Mouse (Mus musculus) kidney, embryonic 14.5 days (tissue): ENCODE results near the gene Gm21304. TPM values are rescaled to one million over a fixed set of nuclear protein-coding genes. Genes with fewer than 3 reads are reported as not detected.
"Not testable (repeated sequence)": the region's sequence is repeated elsewhere in the genome, so short reads cannot be mapped to it uniquely, and the experiment has no call there.

Experiments used
- ATAC-seq: fragments of 200-750 bp; cut with Nextera tagmentation; 2 replicates; pipeline ENCODE4 v1.8.0; 2017; ENCODE audit warnings: moderate number of reproducible peaks, mild to moderate bottlenecking, moderate TSS enrichment, moderate library complexity; ENCODE audit not compliant: low FRiP score, low TSS enrichment
- H3K27ac ChIP-seq: fragments of 300-500 bp; sonication (generic); 2 replicates; pipeline ENCODE4 v1.5.1; 2014; ENCODE audit warnings: low read depth, mild to moderate bottlenecking, low read length, moderate library complexity, mixed read lengths
- H3K27me3 ChIP-seq: fragments of 300-500 bp; sonication (generic); 2 replicates; pipeline ENCODE4 v1.6.1; 2014; ENCODE audit warnings: mild to moderate bottlenecking, low read length; ENCODE audit not compliant: control insufficient read depth, insufficient read depth
- H3K36me3 ChIP-seq: fragments of 300-500 bp; sonication (generic); 2 replicates; pipeline ENCODE4 v1.6.1; 2014; ENCODE audit warnings: low read length, mixed read lengths; ENCODE audit not compliant: control insufficient read depth, insufficient read depth
- H3K4me1 ChIP-seq: fragments of 300-500 bp; sonication (generic); 2 replicates; pipeline ENCODE4 v1.6.1; 2014; ENCODE audit warnings: low read length, mixed read lengths; ENCODE audit not compliant: control insufficient read depth, insufficient read depth
- H3K4me2 ChIP-seq: fragments of 300-500 bp; sonication (generic); replicated peaks from 2 replicates; pipeline ENCODE4 v1.6.1; 2014; ENCODE audit warnings: low read depth, mild to moderate bottlenecking, low read length
- H3K4me3 ChIP-seq: fragments of 300-500 bp; sonication (generic); 2 replicates; pipeline ENCODE4 v1.5.1; 2014; ENCODE audit warnings: mild to moderate bottlenecking, low read length
- H3K9ac ChIP-seq: fragments of 300-500 bp; sonication (generic); 2 replicates; pipeline ENCODE4 v1.6.1; 2014; ENCODE audit warnings: low read depth, mild to moderate bottlenecking, low read length, moderate library complexity
- H3K9me3 ChIP-seq: fragments of 300-500 bp; sonication (generic); 2 replicates; pipeline ENCODE4 v1.6.1; 2016; ENCODE audit warnings: low read length; ENCODE audit not compliant: control insufficient read depth
- WGBS: fragments of 180-500 bp; shearing (Covaris S2); extraction: QIAGEN DNeasy Blood & Tissue Kit; methylation state at CpG from one replicate; pipeline ENCODE4 v1.1.7; 2014; 5-methylcytosine and 5-hydroxymethylcytosine counted together
- polyA plus RNA-seq: library from polyadenylated mRNA; unstranded; fragments of >200 nt; fragmentation: Nextera tagmentation; extraction: Ambion mirVana; gene quantifications from 2 replicates; pipeline ENCODE4 v1.2.1, GENCODE M21; 2014

Gm21304 gene
- polyA plus RNA-seq: not detected in 2 replicates

DNA sequence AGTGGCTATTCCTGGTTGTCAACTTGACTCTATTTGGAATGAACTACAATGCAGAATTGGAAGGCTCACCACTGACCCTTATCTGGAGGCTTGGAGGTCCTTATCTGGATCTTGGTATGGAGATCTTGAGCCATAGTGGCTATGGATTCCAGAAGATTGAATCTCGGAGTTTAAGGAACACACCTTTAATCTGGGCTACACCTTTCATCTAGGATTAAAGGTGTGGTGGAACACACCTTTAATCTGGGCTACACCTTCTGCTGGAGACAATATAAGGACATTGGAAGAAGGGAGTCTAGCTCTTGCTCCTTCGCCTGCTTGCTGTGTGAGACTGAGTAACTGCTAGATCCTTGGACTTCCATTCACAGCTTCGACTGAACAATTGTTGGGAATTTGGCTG, at the start of gene Gm21304:
Gene Gm21304, plus strand, starts transcription at position 301 of the 400 bp plus-strand sequence.
- not testable (repeated sequence) for ATAC-seq, H3K27ac ChIP-seq, H3K27me3 ChIP-seq, H3K4me1 ChIP-seq, H3K36me3 ChIP-seq, H3K9ac ChIP-seq, H3K4me2 ChIP-seq, H3K4me3 ChIP-seq, H3K9me3 ChIP-seq
- WGBS: no CpG with 5 or more reads among the region's 3 CpGs

DNA sequence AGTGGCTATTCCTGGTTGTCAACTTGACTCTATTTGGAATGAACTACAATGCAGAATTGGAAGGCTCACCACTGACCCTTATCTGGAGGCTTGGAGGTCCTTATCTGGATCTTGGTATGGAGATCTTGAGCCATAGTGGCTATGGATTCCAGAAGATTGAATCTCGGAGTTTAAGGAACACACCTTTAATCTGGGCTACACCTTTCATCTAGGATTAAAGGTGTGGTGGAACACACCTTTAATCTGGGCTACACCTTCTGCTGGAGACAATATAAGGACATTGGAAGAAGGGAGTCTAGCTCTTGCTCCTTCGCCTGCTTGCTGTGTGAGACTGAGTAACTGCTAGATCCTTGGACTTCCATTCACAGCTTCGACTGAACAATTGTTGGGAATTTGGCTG, 25.6 kb upstream of the Gm21304 start, which contains the start of gene Gm21293:
Gene Gm21293, plus strand, starts transcription at position 301 of the 400 bp plus-strand sequence.
- H3K4me3 ChIP-seq, H3K4me1 ChIP-seq, H3K9me3 ChIP-seq, H3K36me3 ChIP-seq, ATAC-seq, H3K27ac ChIP-seq, H3K9ac ChIP-seq, H3K4me2 ChIP-seq, H3K27me3 ChIP-seq: not testable (repeated sequence)
- no CpG with 5 or more reads among the region's 3 CpGs for whole genome bisulfite sequencing

DNA sequence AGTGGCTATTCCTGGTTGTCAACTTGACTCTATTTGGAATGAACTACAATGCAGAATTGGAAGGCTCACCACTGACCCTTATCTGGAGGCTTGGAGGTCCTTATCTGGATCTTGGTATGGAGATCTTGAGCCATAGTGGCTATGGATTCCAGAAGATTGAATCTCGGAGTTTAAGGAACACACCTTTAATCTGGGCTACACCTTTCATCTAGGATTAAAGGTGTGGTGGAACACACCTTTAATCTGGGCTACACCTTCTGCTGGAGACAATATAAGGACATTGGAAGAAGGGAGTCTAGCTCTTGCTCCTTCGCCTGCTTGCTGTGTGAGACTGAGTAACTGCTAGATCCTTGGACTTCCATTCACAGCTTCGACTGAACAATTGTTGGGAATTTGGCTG, 17.1 kb upstream of the Gm21304 start, which contains the start of gene Gm6763:
Gene Gm6763, plus strand, starts transcription at position 301 of the 400 bp plus-strand sequence.
- not testable (repeated sequence) for H3K36me3 ChIP-seq, H3K9ac ChIP-seq, H3K4me1 ChIP-seq, H3K27ac ChIP-seq, H3K4me2 ChIP-seq, H3K4me3 ChIP-seq, H3K9me3 ChIP-seq, H3K27me3 ChIP-seq, ATAC-seq
- no CpG with 5 or more reads among the region's 3 CpGs for WGBS

DNA sequence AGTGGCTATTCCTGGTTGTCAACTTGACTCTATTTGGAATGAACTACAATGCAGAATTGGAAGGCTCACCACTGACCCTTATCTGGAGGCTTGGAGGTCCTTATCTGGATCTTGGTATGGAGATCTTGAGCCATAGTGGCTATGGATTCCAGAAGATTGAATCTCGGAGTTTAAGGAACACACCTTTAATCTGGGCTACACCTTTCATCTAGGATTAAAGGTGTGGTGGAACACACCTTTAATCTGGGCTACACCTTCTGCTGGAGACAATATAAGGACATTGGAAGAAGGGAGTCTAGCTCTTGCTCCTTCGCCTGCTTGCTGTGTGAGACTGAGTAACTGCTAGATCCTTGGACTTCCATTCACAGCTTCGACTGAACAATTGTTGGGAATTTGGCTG, 8.6 kb upstream of the Gm21304 start, which contains the start of gene Gm8764:
Gene Gm8764, plus strand, starts transcription at position 301 of the 400 bp plus-strand sequence.
- WGBS: no CpG with 5 or more reads among the region's 3 CpGs
- not testable (repeated sequence) for ATAC-seq, H3K4me2 ChIP-seq, H3K4me3 ChIP-seq, H3K9me3 ChIP-seq, H3K9ac ChIP-seq, H3K27ac ChIP-seq, H3K4me1 ChIP-seq, H3K27me3 ChIP-seq, H3K36me3 ChIP-seq

DNA sequence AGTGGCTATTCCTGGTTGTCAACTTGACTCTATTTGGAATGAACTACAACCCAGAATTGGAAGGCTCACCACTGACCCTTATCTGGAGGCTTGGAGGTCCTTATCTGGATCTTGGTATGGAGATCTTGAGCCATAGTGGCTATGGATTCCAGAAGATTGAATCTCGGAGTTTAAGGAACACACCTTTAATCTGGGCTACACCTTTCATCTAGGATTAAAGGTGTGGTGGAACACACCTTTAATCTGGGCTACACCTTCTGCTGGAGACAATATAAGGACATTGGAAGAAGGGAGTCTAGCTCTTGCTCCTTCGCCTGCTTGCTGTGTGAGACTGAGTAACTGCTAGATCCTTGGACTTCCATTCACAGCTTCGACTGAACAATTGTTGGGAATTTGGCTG, 8.4 kb downstream of the Gm21304 start, which contains the start of gene Gm21312:
Gene Gm21312, plus strand, starts transcription at position 301 of the 400 bp plus-strand sequence.
- not testable (repeated sequence) for H3K36me3 ChIP-seq, H3K9me3 ChIP-seq, H3K27me3 ChIP-seq, H3K9ac ChIP-seq, H3K27ac ChIP-seq, ATAC-seq, H3K4me3 ChIP-seq, H3K4me1 ChIP-seq, H3K4me2 ChIP-seq
- no CpG with 5 or more reads among the region's 3 CpGs for WGBS

DNA sequence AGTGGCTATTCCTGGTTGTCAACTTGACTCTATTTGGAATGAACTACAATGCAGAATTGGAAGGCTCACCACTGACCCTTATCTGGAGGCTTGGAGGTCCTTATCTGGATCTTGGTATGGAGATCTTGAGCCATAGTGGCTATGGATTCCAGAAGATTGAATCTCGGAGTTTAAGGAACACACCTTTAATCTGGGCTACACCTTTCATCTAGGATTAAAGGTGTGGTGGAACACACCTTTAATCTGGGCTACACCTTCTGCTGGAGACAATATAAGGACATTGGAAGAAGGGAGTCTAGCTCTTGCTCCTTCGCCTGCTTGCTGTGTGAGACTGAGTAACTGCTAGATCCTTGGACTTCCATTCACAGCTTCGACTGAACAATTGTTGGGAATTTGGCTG, 16.9 kb downstream of the Gm21304 start, which contains the start of gene Gm20765:
Gene Gm20765, plus strand, starts transcription at position 301 of the 400 bp plus-strand sequence.
- not testable (repeated sequence) for H3K27me3 ChIP-seq, ATAC-seq, H3K4me3 ChIP-seq, H3K9me3 ChIP-seq, H3K4me2 ChIP-seq, H3K4me1 ChIP-seq, H3K9ac ChIP-seq, H3K36me3 ChIP-seq, H3K27ac ChIP-seq
- no CpG with 5 or more reads among the region's 3 CpGs for WGBS

DNA sequence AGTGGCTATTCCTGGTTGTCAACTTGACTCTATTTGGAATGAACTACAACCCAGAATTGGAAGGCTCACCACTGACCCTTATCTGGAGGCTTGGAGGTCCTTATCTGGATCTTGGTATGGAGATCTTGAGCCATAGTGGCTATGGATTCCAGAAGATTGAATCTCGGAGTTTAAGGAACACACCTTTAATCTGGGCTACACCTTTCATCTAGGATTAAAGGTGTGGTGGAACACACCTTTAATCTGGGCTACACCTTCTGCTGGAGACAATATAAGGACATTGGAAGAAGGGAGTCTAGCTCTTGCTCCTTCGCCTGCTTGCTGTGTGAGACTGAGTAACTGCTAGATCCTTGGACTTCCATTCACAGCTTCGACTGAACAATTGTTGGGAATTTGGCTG, 25.4 kb downstream of the Gm21304 start, which contains the start of gene Gm4340:
Gene Gm4340, plus strand, starts transcription at position 301 of the 400 bp plus-strand sequence.
- H3K27ac ChIP-seq, H3K9ac ChIP-seq, H3K36me3 ChIP-seq, H3K9me3 ChIP-seq, ATAC-seq, H3K4me1 ChIP-seq, H3K4me3 ChIP-seq, H3K4me2 ChIP-seq, H3K27me3 ChIP-seq: not testable (repeated sequence)
- WGBS: no CpG with 5 or more reads among the region's 3 CpGs

DNA sequence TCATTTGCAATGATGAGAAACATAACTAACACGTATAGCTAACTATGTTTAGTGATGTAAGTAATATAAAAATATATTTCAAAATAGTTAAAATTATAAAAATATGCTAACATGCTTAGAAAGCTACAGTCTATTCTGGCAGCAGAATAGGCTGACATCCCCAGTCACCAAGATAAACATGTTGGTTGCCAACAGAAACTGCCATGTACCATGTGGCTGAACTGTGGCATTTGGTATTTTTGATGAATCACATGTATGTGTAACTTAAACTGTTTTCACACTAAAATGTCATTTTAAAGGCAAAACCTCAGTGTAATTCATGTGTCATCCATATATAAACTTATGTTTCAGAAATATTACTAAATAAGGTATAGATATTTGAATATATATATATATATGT, 41.3 kb downstream of the Gm21304 start:
- Histone ChIP-seq H3K27ac (no peak overlapping the region), H3K9me3 (no peaks in the 10 kb centered on the region), H3K36me3 (no peaks in the 10 kb centered on the region), H3K4me3 (no peak overlapping the region), H3K27me3 (no peaks in the 10 kb centered on the region), H3K9ac (no peak overlapping the region), H3K4me2 (no peak overlapping the region), H3K4me1 (no peaks in the 10 kb centered on the region)
- ATAC-seq: no peak
- 88% methylated on average over 1 of the region's 1 CpGs for WGBS

DNA sequence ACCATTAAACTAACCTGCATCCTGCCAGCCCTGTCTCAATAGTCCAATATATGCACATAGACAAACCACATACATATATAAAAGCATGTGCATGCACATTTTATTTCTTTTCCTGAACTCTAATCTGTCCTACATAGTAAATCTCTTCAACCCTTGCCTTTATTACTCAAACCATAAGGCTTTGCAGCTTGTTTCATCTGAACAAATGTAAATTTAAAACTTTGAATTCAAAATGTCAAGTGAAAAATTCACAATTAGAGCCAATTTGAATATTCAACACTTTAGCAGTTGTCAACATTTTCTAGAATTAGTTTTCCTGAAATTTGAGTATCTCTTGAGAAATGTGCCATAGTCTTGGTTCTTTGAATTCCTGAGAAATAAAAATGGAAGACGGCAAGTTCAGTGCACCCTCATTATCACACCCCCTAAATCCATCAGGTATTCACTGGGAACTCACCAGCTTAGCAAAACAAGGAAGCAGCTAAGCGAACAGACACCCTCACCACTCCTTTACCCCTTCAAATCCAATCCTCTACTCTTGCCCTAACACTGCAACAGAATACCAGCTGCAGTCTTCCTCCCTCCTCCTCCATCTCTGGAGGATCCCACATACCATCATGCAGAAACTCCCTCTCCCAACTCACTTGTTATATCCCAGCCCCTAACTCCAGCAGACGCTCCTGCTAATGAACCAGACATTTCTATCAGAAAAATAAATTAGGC, 42.1 kb downstream of the Gm21304 start:
- ATAC-seq: no peak
- Histone ChIP-seq H3K27me3 (no peaks in the 10 kb centered on the region), H3K4me1 (no peaks in the 10 kb centered on the region), H3K9ac (no peak overlapping the region), H3K4me3 (no peak overlapping the region), H3K27ac (no peak overlapping the region), H3K36me3 (no peaks in the 10 kb centered on the region), H3K4me2 (no peak overlapping the region), H3K9me3 (no peaks in the 10 kb centered on the region)
- WGBS: 63% methylated on average over 3 of the region's 3 CpGs
